Mouse (Mus musculus) layer of hippocampus, adult 2 months (tissue): Measurements from ENCODE around the gene Aloxe3. TPM values are rescaled to one million over a fixed set of nuclear protein-coding genes. Genes with fewer than 3 reads are reported as not detected.

Experiments
- DNase-seq, 2 experiments: peaks; one replicate each; pipeline ENCODE4 v3.0.0; 2022; ENCODE audit warnings: low spot score in 2 of 2
- H3K27ac ChIP-seq: fragments of 200-600 bp; 2 replicates; pipeline ENCODE4 v1.8.1; 2022
- H3K4me3 ChIP-seq: fragments of 200-600 bp; 2 replicates; pipeline ENCODE4 v1.8.1; 2022; ENCODE audit warnings: mild to moderate bottlenecking
- CTCF ChIP-seq: fragments of 200-600 bp; conservative IDR thresholded peaks from 2 replicates; pipeline ENCODE4 v1.8.1; 2022; ENCODE audit warnings: antibody characterized with exemption, mild to moderate bottlenecking, moderate library complexity
- total RNA-seq, 2 experiments: library from RNA; stranded (reverse); gene quantifications; 2 replicates each; pipeline ENCODE4 v1.2.3; 2021

Gene Aloxe3
- total RNA-seq, 2 experiments from 2014 or later: 7.8 to 11.1 TPM

GRCm38 (mm10) chr11:69196766-69197165 is 71.1 kb downstream of the Aloxe3 start:
- DNase-seq: no peak
- Histone ChIP-seq H3K4me3 (peak overlapping the region; percentile 50), H3K27ac (peak overlapping the region; percentile 39; the same call in 1 of the 2 replicates)
- peak; percentile 42 for TF ChIP-seq CTCF

DNA sequence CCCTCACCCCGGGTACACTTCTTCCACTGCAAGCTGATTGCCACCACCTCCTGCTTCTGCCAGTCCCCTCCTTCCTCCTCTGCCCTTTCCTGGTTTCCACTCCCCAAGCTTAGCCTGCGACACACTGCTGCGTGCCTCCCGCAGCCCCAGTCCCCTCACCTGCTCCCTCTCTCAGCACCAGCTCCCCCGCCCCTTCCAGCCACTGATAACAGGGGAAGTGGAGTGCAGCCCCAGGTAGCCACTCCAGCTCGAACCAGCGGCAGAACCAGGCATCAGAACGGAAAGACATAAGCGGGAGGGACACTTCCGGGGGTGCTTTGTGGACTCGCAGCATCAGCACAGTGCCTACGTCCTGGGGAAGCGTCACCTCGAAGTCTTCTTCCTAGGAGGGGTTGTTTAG is 71.5 kb downstream of the Aloxe3 start:
- peak overlapping the region; percentile 50 for H3K4me3 ChIP-seq
- no peak for TF ChIP-seq CTCF
- peak overlapping the region; percentile 39; the same call in 1 of the 2 replicates for H3K27ac ChIP-seq
- no peak for DNase-seq

- peak within 1 kb of the TSS; percentile 39; the same call in 1 of the 2 replicates for H3K27ac ChIP-seq
- TF ChIP-seq CTCF: no peak
- H3K4me3 ChIP-seq: peak within 1 kb of the TSS; percentile 50
- no peak for DNase-seq
Observed at GRCm38 (mm10) chr11:69197743-69198142, 72.0 kb downstream of the Aloxe3 start, which contains the start of gene Alox8. Gene Alox8 (minus strand): TSS chr11:69197843.

Other genes starting within 250 kb of the Aloxe3 start
- gene Rnf222, start 237.3 kb upstream of the Aloxe3 start, total RNA-seq: not detected
- 100 to 1,000 TPM; 766 to 781 TPM for gene Rpl26, start 224.3 kb upstream of the Aloxe3 start, total RNA-seq
- gene Odf4, start 198.8 kb upstream of the Aloxe3 start, total RNA-seq: not detected
- gene Arhgef15, start 168.4 kb upstream of the Aloxe3 start, total RNA-seq: 1 to 10 TPM; 9.5 to 9.7 TPM
- 1 to 10 TPM; 5.8 to 6.2 TPM for gene Slc25a35, start 157.8 kb upstream of the Aloxe3 start, total RNA-seq
- gene Rangrf, start 150.7 kb upstream of the Aloxe3 start, total RNA-seq: 10 to 100 TPM; 16.8 to 20.7 TPM
- gene Pfas, start 117.4 kb upstream of the Aloxe3 start, total RNA-seq: 10 to 100 TPM; 27.5 to 27.8 TPM
- gene Ctc1, start 110.0 kb upstream of the Aloxe3 start, total RNA-seq: 10 to 100 TPM; 40.3 to 43.1 TPM
- under 1 TPM; 0.54 to 0.79 TPM for gene Aurkb, start 80.2 kb upstream of the Aloxe3 start, total RNA-seq
- 10 to 100 TPM; 26.6 to 30.8 TPM for gene Borcs6, start 66.2 kb upstream of the Aloxe3 start, total RNA-seq
- 10 to 100 TPM; 20.3 to 21.6 TPM for gene Tmem107, start 55.1 kb upstream of the Aloxe3 start, total RNA-seq
- gene Vamp2, start 37.4 kb upstream of the Aloxe3 start, total RNA-seq: 1,000 to 10,000 TPM in 1 of 2 experiments, 100 to 1,000 TPM in 1; 988 to 1,016 TPM
- gene Per1, start 30.7 kb upstream of the Aloxe3 start, total RNA-seq: 10 to 100 TPM; 83.4 to 95.2 TPM
- gene Hes7, start 5.5 kb upstream of the Aloxe3 start, total RNA-seq: 1 to 10 TPM in 1 of 2 experiments, under 1 TPM in 1; 0.79 to 1.0 TPM
- gene 9130213A22Rik, start 3.3 kb upstream of the Aloxe3 start, total RNA-seq: 1 to 10 TPM; 1.4 to 1.5 TPM
- gene Alox12b, start 31.1 kb downstream of the Aloxe3 start, total RNA-seq: 10 to 100 TPM in 1 of 2 experiments, 1 to 10 TPM in 1; 8.7 to 12.2 TPM
- gene Alox8, start 71.9 kb downstream of the Aloxe3 start, total RNA-seq: 1 to 10 TPM; 7.5 to 8.2 TPM
- gene Gucy2e, start 111.1 kb downstream of the Aloxe3 start, total RNA-seq: 1 to 10 TPM; 2.1 to 2.3 TPM
- gene Cntrob, start 197.9 kb downstream of the Aloxe3 start, total RNA-seq: 10 to 100 TPM; 13.9 to 17.8 TPM
- 10 to 100 TPM; 63.0 to 63.5 TPM for gene Trappc1, start 198.1 kb downstream of the Aloxe3 start, total RNA-seq
- gene Kcnab3, start 200.4 kb downstream of the Aloxe3 start, total RNA-seq: 10 to 100 TPM; 20.6 to 26.1 TPM
- 100 to 1,000 TPM; 110 to 117 TPM for gene Rnf227, start 214.6 kb downstream of the Aloxe3 start, total RNA-seq
- 100 to 1,000 TPM; 541 to 561 TPM for gene Chd3, start 243.5 kb downstream of the Aloxe3 start, total RNA-seq